Mouse (Mus musculus): ENCODE data around the gene Trex1. TPM values are rescaled to one million over a fixed set of nuclear protein-coding genes. Genes with fewer than 3 reads are reported as not detected.

The Trex1 gene
- polyA plus RNA-seq, 1 experiment: 45.2 TPM

DNA sequence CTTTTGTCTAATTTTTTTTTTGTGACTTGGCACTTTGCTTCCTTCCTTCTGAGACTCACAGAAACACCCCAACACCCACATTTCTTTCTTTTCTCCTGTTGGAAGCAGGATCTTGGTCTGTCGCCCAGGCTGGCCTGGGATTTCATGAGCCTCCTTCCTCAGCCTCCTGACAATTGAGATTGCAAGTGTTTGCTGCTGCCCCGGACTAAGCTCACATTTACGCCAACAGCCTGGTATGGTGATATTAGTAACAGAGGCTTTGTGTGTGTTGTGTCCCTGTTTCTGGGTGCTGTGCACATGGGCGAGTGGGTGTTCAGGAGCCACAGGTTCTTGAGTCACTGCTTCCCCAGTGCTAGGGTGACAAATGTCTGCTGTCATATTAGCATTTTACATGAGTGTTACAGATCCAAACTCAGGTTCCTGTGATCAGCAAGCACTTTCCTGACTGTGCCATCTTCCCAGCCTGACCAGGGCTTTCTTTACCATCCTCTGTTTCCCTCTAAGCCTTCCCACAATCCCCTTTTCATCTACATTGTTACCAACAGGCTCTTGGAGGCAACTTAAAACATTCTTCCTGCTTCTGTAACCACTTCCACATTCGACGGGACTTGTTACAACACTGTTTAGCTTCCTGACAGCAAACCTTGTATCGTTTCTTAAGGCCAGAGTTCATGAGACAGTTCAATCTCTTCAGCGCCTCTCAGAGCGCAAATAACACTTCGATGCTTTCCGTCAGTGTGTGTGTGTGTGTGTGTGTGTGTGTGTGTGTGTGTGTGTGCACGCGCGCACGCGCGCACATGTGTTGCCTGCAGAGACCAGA is 36.5 kb downstream of the Trex1 start:
- Histone ChIP-seq H3K27me3 (replicated peaks; ENCODE audit: control insufficient read depth, insufficient read depth, low read length) (no peaks in the 10 kb centered on the region), H3K36me3 (ENCODE audit: control insufficient read depth, insufficient read depth, low read length) (no peaks in the 10 kb centered on the region), H3K27ac (ENCODE audit: insufficient read depth, low read depth, low read length) (no peak overlapping the region), H3K4me3 (ENCODE audit: insufficient read depth, low read depth, low read length) (no peak overlapping the region), H3K4me1 (ENCODE audit: control insufficient read depth, insufficient read depth, low read length) (no peaks in the 10 kb centered on the region)
- 84% methylated on average over 17 of the region's 17 CpGs for WGBS
- DNase-seq: no peak
- TF ChIP-seq CTCF (conservative IDR thresholded peaks at IDR 0.05; ENCODE audit: insufficient read depth, insufficient read length, low read depth, low read length) (no peak), POLR2A (IDR thresholded peaks at IDR 0.05; ENCODE audit: low read depth, low read length) (no peak)

DNA sequence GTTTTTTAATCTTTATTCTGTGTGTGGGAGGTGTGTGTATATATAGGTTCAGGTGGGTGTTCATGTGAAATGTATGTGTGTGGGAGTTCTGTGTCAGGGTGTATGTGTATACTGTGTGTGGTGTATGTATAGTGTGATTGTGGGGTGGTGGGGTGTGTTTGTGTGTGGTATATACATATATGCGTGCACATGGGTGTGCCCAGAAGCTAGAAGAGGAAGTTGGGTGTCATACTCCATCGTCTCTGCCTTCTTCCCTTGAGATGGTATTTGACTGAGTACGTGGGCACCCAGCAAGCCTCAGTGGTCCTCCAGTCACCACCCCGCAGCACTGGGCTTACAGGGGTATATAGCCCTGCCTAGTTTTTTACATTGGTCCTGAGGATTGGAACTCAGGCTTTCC is 38.1 kb downstream of the Trex1 start:
- Histone ChIP-seq H3K27ac (ENCODE audit: insufficient read depth, low read depth, low read length) (no peak overlapping the region), H3K4me3 (ENCODE audit: insufficient read depth, low read depth, low read length) (no peak overlapping the region), H3K36me3 (ENCODE audit: control insufficient read depth, insufficient read depth, low read length) (no peaks in the 10 kb centered on the region), H3K4me1 (ENCODE audit: control insufficient read depth, insufficient read depth, low read length) (no peaks in the 10 kb centered on the region), H3K27me3 (replicated peaks; ENCODE audit: control insufficient read depth, insufficient read depth, low read length) (no peaks in the 10 kb centered on the region)
- 83% methylated on average over 4 of the region's 4 CpGs for WGBS
- TF ChIP-seq CTCF (conservative IDR thresholded peaks at IDR 0.05; ENCODE audit: insufficient read depth, insufficient read length, low read depth, low read length): no peak
- TF ChIP-seq POLR2A (IDR thresholded peaks at IDR 0.05; ENCODE audit: low read depth, low read length): no peak
- DNase-seq: no peak

GRCm38 (mm10) chr9:109016973-109017604 is 42.4 kb downstream of the Trex1 start:
- no peak for DNase-seq
- no peak overlapping the region for H3K27ac ChIP-seq (ENCODE audit: insufficient read depth, low read depth, low read length)

DNA sequence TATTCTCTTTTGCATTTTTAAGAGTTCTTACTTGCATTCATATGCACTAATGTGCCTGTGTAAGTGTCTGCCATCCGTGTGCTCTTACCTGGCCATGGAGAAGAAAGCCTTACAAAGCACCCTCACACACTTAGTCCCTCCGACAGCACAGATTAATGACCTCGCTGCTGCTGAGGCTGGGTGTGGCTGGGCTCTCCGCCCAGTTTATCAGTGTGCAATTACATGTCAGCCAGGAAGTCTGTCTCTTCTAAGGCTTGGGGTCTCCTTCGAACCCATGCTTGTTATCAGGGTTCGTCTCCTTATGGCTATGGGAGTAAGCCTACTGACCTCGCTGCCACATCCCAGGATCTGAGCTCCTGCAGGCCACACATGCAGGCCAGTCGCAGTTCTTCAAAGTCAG is 44.1 kb downstream of the Trex1 start:
- no peaks in the 10 kb centered on the region for H3K4me1 ChIP-seq (ENCODE audit: control insufficient read depth, insufficient read depth, low read length)
- 69% methylated on average over 8 of the region's 8 CpGs for WGBS
- DNase-seq: no peak
- H3K36me3 ChIP-seq (ENCODE audit: control insufficient read depth, insufficient read depth, low read length): no peaks in the 10 kb centered on the region
- no peak overlapping the region for H3K27ac ChIP-seq (ENCODE audit: insufficient read depth, low read depth, low read length)
- TF ChIP-seq CTCF (conservative IDR thresholded peaks at IDR 0.05; ENCODE audit: insufficient read depth, insufficient read length, low read depth, low read length) (no peak), POLR2A (IDR thresholded peaks at IDR 0.05; ENCODE audit: low read depth, low read length) (no peak)
- H3K27me3 ChIP-seq (replicated peaks; ENCODE audit: control insufficient read depth, insufficient read depth, low read length): no peaks in the 10 kb centered on the region
- H3K4me3 ChIP-seq (ENCODE audit: insufficient read depth, low read depth, low read length): no peak overlapping the region

More at GRCm38 (mm10) chr9:109016973-109017604, 42.4 kb downstream of the Trex1 start:
- WGBS: 73% methylated on average over 11 of the region's 11 CpGs
- no peaks in the 10 kb centered on the region for H3K27me3 ChIP-seq (replicated peaks; ENCODE audit: control insufficient read depth, insufficient read depth, low read length)
- no peaks in the 10 kb centered on the region for H3K4me1 ChIP-seq (ENCODE audit: control insufficient read depth, insufficient read depth, low read length)
- TF ChIP-seq POLR2A (IDR thresholded peaks at IDR 0.05; ENCODE audit: low read depth, low read length) (no peak), CTCF (conservative IDR thresholded peaks at IDR 0.05; ENCODE audit: insufficient read depth, insufficient read length, low read depth, low read length) (no peak)
- no peaks in the 10 kb centered on the region for H3K36me3 ChIP-seq (ENCODE audit: control insufficient read depth, insufficient read depth, low read length)
- H3K4me3 ChIP-seq (ENCODE audit: insufficient read depth, low read depth, low read length): no peak overlapping the region

DNA sequence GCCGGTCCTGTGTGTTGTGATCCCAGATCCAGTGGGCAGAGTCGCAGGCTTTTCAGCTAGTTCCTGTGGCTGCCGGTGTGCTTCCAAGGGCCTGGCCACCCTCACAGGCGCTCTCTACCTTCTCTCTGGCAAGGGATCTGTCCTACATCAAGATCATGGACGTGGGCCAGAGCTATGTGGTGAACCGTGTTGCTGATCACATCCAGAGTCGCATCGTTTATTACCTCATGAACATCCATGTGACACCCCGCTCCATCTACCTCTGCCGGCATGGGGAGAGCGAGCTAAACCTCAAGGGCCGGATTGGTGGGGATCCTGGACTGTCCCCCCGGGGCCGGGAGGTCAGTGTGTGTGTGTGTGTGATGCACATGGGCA is 49.2 kb downstream of the Trex1 start:
- no peak overlapping the region for H3K27ac ChIP-seq (ENCODE audit: insufficient read depth, low read depth, low read length)
- H3K36me3 ChIP-seq (ENCODE audit: control insufficient read depth, insufficient read depth, low read length): no peaks in the 10 kb centered on the region
- no peaks in the 10 kb centered on the region for H3K27me3 ChIP-seq (replicated peaks; ENCODE audit: control insufficient read depth, insufficient read depth, low read length)
- no peak for TF ChIP-seq POLR2A (IDR thresholded peaks at IDR 0.05; ENCODE audit: low read depth, low read length)
- no peak for TF ChIP-seq CTCF (conservative IDR thresholded peaks at IDR 0.05; ENCODE audit: insufficient read depth, insufficient read length, low read depth, low read length)
- no peaks in the 10 kb centered on the region for H3K4me1 ChIP-seq (ENCODE audit: control insufficient read depth, insufficient read depth, low read length)
- DNase-seq: no peak
- WGBS: 84% methylated on average over 14 of the region's 14 CpGs
- H3K4me3 ChIP-seq (ENCODE audit: insufficient read depth, low read depth, low read length): no peak overlapping the region

DNA sequence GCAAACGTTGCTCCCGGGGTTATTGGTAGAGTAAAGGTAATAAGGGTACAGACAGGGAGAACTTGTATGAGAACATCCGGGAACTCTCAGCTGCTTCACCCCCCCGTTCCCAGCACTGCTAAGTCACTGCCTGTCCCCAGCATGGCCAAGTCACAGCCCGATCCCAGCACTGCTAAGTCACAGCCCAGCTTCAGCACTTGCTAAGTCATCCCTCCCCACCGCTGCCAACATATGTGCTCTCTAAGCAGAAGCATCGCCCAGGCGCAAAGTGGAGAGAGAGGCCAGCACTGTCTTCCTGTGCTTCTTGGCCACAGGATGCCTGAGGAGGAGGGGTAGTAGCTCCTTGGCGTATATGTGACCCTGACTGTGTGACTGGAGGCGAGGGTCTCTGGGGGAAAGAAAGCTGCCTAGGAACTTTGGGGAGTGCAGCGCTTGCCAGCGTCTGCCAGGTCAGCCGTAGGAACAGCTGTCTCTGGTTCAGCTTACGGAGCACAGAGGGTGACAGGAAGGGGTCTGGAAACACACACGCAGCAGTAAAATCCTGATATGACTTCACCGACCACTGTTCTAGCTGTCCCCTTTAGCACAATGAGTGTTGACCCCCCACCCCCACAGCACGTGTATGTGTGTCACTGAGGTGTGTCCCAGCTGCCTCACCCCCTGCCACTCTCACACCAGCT is 49.8 kb downstream of the Trex1 start:
- no peaks in the 10 kb centered on the region for H3K36me3 ChIP-seq (ENCODE audit: control insufficient read depth, insufficient read depth, low read length)
- no peak overlapping the region for H3K27ac ChIP-seq (ENCODE audit: insufficient read depth, low read depth, low read length)
- no peak for TF ChIP-seq POLR2A (IDR thresholded peaks at IDR 0.05; ENCODE audit: low read depth, low read length)
- TF ChIP-seq CTCF (conservative IDR thresholded peaks at IDR 0.05; ENCODE audit: insufficient read depth, insufficient read length, low read depth, low read length): no peak
- no peaks in the 10 kb centered on the region for H3K4me1 ChIP-seq (ENCODE audit: control insufficient read depth, insufficient read depth, low read length)
- WGBS: 58% methylated on average over 17 of the region's 17 CpGs
- no peak for DNase-seq
- no peak overlapping the region for H3K4me3 ChIP-seq (ENCODE audit: insufficient read depth, low read depth, low read length)
- H3K27me3 ChIP-seq (replicated peaks; ENCODE audit: control insufficient read depth, insufficient read depth, low read length): no peaks in the 10 kb centered on the region

All from kidney, adult 2 months (tissue).